Mouse (Mus musculus): ENCODE measurements at regions not wholly inside any gene's neighbourhood (a gene's known extent, or its start where the extent isn't known, plus 50 kb on each side); places are given as distances from the start of the nearest gene placed in this dataset.

DNA sequence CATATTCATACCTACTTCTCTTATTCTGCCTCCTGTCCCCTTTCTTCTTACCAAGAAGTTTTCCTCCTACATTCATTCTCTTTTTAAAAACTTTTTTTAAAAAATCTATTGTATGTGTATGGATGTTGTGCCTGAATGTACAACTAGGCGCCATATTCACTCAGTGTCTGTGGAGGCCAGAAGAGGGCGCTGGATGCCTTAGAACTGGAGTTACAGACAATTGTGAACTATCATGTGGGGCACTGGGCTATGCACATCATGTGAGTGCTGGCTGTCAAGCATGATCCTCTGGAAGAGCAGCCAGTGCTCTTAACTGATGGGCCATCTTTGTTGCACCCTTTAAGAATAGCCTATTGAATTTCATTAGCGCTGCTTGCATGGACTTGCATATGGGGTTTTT, 172.6 kb upstream of the Dapk1 start:
- no peak overlapping the region for H3K27ac ChIP-seq (ENCODE audit: low read length)
- H3K4me3 ChIP-seq (replicated peaks; ENCODE audit: low read length): no peak overlapping the region
- H3K36me3 ChIP-seq (ENCODE audit: control insufficient read depth, insufficient read depth): no peaks in the 10 kb centered on the region
- H3K9ac ChIP-seq (replicated peaks; ENCODE audit: low read depth, low read length): no peak overlapping the region
- no peak overlapping the region for H3K4me2 ChIP-seq (ENCODE audit: low read length)
- H3K4me1 ChIP-seq (replicated peaks; ENCODE audit: control insufficient read depth, insufficient read depth, low read length): 0 out of 2 replicates have a peak, but pooled peaks cover 2% of the 10 kb centered on the region
- WGBS: 71% methylated on average over 3 of the region's 3 CpGs
- ATAC-seq: no peak
- H3K9me3 ChIP-seq (ENCODE audit: control insufficient read depth, low read length): no peaks in the 10 kb centered on the region
- H3K27me3 ChIP-seq (replicated peaks; ENCODE audit: control insufficient read depth, insufficient read depth, low read length): no peaks in the 10 kb centered on the region

DNA sequence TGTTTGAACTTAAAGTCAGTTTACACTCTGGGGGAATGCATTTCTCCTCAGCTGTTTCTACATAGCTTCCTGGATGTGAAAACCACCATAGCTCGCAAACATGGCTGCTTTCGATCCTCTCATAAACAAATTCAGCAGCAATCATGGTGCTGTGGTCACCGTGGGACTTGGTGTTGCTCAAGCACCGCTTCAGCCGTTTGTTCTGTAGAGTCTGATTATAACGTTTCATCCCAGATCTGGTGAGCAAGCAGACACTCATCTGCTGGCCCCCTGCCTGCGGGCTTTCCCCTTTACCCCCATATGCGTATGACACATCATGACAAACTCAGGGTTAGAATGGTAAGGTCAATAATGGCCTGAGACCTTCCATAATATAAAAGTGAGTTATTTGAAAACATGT, 170.3 kb upstream of the Dapk1 start:
- no peak for ATAC-seq
- H3K36me3 ChIP-seq (ENCODE audit: control insufficient read depth, insufficient read depth): no peaks in the 10 kb centered on the region
- no peak overlapping the region for H3K27ac ChIP-seq (ENCODE audit: low read length)
- H3K9me3 ChIP-seq (ENCODE audit: control insufficient read depth, low read length): no peaks in the 10 kb centered on the region
- 93% methylated on average over 8 of the region's 8 CpGs for WGBS
- H3K9ac ChIP-seq (replicated peaks; ENCODE audit: low read depth, low read length): no peak overlapping the region
- H3K4me2 ChIP-seq (ENCODE audit: low read length): no peak overlapping the region
- no peak overlapping the region for H3K4me3 ChIP-seq (replicated peaks; ENCODE audit: low read length)
- no peaks in the 10 kb centered on the region for H3K27me3 ChIP-seq (replicated peaks; ENCODE audit: control insufficient read depth, insufficient read depth, low read length)
- 0 out of 2 replicates have a peak, but pooled peaks cover 2% of the 10 kb centered on the region for H3K4me1 ChIP-seq (replicated peaks; ENCODE audit: control insufficient read depth, insufficient read depth, low read length)

DNA sequence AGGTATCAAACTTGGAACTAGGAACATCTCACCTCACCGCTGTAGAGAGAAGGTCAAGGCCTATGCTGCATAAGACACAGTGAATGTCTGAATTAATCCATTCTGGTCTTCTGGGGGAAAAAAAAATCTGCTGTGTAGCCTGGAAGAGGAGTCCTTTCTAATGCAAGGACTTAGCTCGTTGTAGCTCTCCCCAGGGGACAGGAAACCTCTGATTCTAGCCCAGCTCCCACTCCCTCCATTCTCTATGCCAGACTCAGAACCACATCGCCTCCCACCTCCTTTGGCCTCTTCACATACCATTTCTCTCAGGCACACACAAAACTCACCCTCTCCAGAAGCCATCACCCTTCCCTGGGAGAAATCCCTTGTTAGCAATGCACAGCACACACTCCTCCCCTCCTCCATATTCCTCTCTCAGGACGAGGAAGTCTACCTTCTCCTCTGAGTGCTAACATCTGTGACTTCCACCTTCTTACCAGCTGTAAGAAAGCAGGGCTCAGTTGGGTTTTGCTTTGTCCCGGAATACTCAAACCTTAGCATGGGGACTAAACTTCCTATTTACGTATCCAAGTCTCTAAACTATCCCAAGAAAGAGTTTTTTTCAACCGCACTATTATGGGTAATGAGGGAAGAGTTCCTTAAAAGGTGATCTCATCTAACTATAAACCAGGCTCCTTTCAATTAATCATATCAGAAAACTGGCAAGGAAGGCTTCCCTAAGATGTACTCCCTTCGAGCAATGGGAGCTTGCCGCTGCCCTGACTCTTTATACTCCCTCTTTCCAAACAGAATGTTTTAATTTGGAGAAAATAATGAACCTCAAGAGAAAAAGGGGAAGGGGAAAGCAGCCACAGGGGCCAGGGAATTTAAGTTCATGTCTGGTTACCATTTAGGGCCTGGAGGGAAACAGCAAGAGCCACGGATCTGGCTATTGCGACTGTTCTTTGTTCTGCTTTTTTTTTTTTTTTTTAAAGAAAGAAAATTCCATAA, 167.2 kb upstream of the Dapk1 start:
- Histone ChIP-seq H3K4me3 (replicated peaks; ENCODE audit: low read length) (no peak overlapping the region), H3K9me3 (ENCODE audit: control insufficient read depth, low read length) (no peaks in the 10 kb centered on the region), H3K4me1 (replicated peaks; ENCODE audit: control insufficient read depth, insufficient read depth, low read length) (no peaks in the 10 kb centered on the region), H3K36me3 (ENCODE audit: control insufficient read depth, insufficient read depth) (no peaks in the 10 kb centered on the region), H3K4me2 (ENCODE audit: low read length) (no peak overlapping the region), H3K27me3 (replicated peaks; ENCODE audit: control insufficient read depth, insufficient read depth, low read length) (no peaks in the 10 kb centered on the region), H3K27ac (ENCODE audit: low read length) (no peak overlapping the region), H3K9ac (replicated peaks; ENCODE audit: low read depth, low read length) (no peak overlapping the region)
- 64% methylated on average over 11 of the region's 11 CpGs for WGBS
- ATAC-seq: no peak

DNA sequence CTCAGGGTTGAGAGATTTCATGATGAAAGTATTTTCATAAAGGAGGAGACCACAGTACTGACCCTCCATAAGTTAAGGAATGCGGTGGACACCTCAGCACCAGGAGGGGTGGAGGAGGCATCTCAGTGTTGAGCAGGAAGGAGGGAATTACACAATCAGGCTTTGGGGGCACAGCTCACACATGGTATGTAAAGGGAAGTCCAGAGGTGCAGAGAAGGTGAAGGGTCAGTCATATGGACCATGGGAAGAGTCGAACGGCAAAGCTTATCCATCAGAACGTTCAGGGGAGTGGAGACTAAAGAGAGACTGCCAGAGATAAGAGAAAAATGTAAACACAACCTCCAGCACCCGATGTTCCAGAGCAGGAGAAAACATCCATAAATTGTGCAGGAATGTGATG, 166.4 kb upstream of the Dapk1 start:
- Histone ChIP-seq H3K9me3 (ENCODE audit: control insufficient read depth, low read length) (no peaks in the 10 kb centered on the region), H3K27me3 (replicated peaks; ENCODE audit: control insufficient read depth, insufficient read depth, low read length) (no peaks in the 10 kb centered on the region), H3K27ac (ENCODE audit: low read length) (no peak overlapping the region), H3K4me3 (replicated peaks; ENCODE audit: low read length) (no peak overlapping the region), H3K4me1 (replicated peaks; ENCODE audit: control insufficient read depth, insufficient read depth, low read length) (no peaks in the 10 kb centered on the region), H3K9ac (replicated peaks; ENCODE audit: low read depth, low read length) (no peak overlapping the region), H3K36me3 (ENCODE audit: control insufficient read depth, insufficient read depth) (no peaks in the 10 kb centered on the region), H3K4me2 (ENCODE audit: low read length) (no peak overlapping the region)
- no peak for ATAC-seq
- WGBS: 84% methylated on average over 5 of the region's 5 CpGs

DNA sequence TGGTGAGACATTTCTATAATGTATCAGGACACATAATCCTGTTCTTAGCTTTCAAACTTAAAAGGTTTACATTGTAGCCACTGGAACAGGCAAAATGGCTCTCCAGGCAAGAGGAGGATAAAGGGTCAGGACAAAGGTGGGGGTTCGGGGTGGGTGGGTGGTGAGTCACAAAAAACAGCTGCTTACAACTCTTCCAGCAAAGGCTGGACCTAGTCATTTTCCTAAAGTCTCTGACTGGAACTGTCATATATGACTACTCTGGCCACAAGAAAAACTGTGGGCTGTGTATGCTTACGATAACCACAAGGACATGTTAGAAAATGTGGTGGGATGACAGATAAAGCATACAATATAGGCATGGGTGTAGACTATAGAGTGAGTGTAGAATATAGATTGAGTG, 163.6 kb upstream of the Dapk1 start:
- 92% methylated on average over 2 of the region's 2 CpGs for WGBS
- no peaks in the 10 kb centered on the region for H3K4me1 ChIP-seq (replicated peaks; ENCODE audit: control insufficient read depth, insufficient read depth, low read length)
- no peaks in the 10 kb centered on the region for H3K27me3 ChIP-seq (replicated peaks; ENCODE audit: control insufficient read depth, insufficient read depth, low read length)

GRCm38 (mm10) chr13:60440586-60440985, 161.2 kb upstream of the Dapk1 start:
- WGBS: 61% methylated on average over 3 of the region's 3 CpGs
- Histone ChIP-seq H3K9me3 (ENCODE audit: control insufficient read depth, low read length) (no peaks in the 10 kb centered on the region), H3K4me1 (replicated peaks; ENCODE audit: control insufficient read depth, insufficient read depth, low read length) (no peaks in the 10 kb centered on the region), H3K27me3 (replicated peaks; ENCODE audit: control insufficient read depth, insufficient read depth, low read length) (no peaks in the 10 kb centered on the region), H3K9ac (replicated peaks; ENCODE audit: low read depth, low read length) (no peak overlapping the region), H3K4me2 (ENCODE audit: low read length) (no peak overlapping the region), H3K4me3 (replicated peaks; ENCODE audit: low read length) (no peak overlapping the region), H3K27ac (ENCODE audit: low read length) (no peak overlapping the region), H3K36me3 (ENCODE audit: control insufficient read depth, insufficient read depth) (no peaks in the 10 kb centered on the region)
- ATAC-seq: no peak

More for the DNA sequence above, 163.6 kb upstream of the Dapk1 start:
- Histone ChIP-seq H3K27ac (ENCODE audit: low read length) (no peak overlapping the region), H3K9ac (replicated peaks; ENCODE audit: low read depth, low read length) (no peak overlapping the region), H3K4me3 (replicated peaks; ENCODE audit: low read length) (no peak overlapping the region), H3K36me3 (ENCODE audit: control insufficient read depth, insufficient read depth) (no peaks in the 10 kb centered on the region), H3K4me2 (ENCODE audit: low read length) (no peak overlapping the region), H3K9me3 (ENCODE audit: control insufficient read depth, low read length) (no peaks in the 10 kb centered on the region)
- ATAC-seq: no peak

DNA sequence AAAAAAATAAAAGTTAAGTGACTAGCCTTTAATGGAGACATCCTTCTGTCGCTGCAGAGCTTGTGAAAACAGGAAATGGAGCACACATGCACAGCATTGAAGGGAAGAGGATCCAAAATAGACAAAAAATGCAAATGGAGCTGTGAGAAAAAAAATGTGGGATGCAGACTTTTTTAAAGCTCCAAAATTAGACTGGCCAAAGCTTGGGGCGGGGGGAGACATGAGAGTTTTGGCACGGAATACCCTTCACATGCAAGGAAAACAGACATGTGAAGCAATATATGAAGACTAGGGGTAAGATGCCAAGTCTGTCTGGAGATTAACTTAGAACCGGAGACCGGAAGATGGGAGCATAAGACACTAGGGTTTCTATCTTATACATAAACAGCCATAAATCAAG, 156.6 kb upstream of the Dapk1 start:
- Histone ChIP-seq H3K4me1 (replicated peaks; ENCODE audit: control insufficient read depth, insufficient read depth, low read length) (no peaks in the 10 kb centered on the region), H3K4me2 (ENCODE audit: low read length) (no peak overlapping the region), H3K27me3 (replicated peaks; ENCODE audit: control insufficient read depth, insufficient read depth, low read length) (no peaks in the 10 kb centered on the region), H3K4me3 (replicated peaks; ENCODE audit: low read length) (no peak overlapping the region), H3K9me3 (ENCODE audit: control insufficient read depth, low read length) (no peaks in the 10 kb centered on the region), H3K36me3 (ENCODE audit: control insufficient read depth, insufficient read depth) (no peaks in the 10 kb centered on the region), H3K27ac (ENCODE audit: low read length) (no peak overlapping the region), H3K9ac (replicated peaks; ENCODE audit: low read depth, low read length) (no peak overlapping the region)
- 77% methylated on average over 5 of the region's 5 CpGs for WGBS
- no peak for ATAC-seq

DNA sequence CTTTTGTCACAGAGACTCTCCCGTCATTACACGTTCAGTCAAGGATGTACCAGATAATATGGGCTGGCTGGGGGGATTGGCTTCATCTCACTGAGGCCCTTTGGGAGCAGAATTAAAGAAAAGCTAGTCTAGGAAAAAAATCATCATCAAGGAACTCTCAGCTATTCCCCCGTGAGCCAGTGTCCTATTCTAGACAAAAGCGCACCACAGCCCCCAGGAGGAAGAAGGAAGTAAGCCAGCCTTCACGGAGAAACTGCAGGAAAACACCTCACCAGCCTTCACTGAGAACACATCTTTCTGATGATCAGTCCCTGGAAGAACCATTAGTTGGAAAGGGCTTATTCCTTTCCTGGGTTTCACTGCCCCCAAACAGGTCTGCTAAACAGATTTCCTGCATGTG, 154.8 kb upstream of the Dapk1 start:
- no peak for ATAC-seq
- Histone ChIP-seq H3K27ac (ENCODE audit: low read length) (no peak overlapping the region), H3K9me3 (ENCODE audit: control insufficient read depth, low read length) (no peaks in the 10 kb centered on the region), H3K27me3 (replicated peaks; ENCODE audit: control insufficient read depth, insufficient read depth, low read length) (no peaks in the 10 kb centered on the region), H3K9ac (replicated peaks; ENCODE audit: low read depth, low read length) (no peak overlapping the region), H3K4me3 (replicated peaks; ENCODE audit: low read length) (no peak overlapping the region), H3K4me2 (ENCODE audit: low read length) (no peak overlapping the region), H3K4me1 (replicated peaks; ENCODE audit: control insufficient read depth, insufficient read depth, low read length) (no peaks in the 10 kb centered on the region), H3K36me3 (ENCODE audit: control insufficient read depth, insufficient read depth) (no peaks in the 10 kb centered on the region)
- 64% methylated on average over 5 of the region's 5 CpGs for WGBS

GRCm38 (mm10) chr13:60450721-60451506, 150.8 kb upstream of the Dapk1 start:
- Histone ChIP-seq H3K9me3 (ENCODE audit: control insufficient read depth, low read length) (no peaks in the 10 kb centered on the region), H3K4me2 (ENCODE audit: low read length) (no peak overlapping the region), H3K4me1 (replicated peaks; ENCODE audit: control insufficient read depth, insufficient read depth, low read length) (no peaks in the 10 kb centered on the region), H3K27ac (ENCODE audit: low read length) (no peak overlapping the region), H3K36me3 (ENCODE audit: control insufficient read depth, insufficient read depth) (no peaks in the 10 kb centered on the region), H3K9ac (replicated peaks; ENCODE audit: low read depth, low read length) (no peak overlapping the region), H3K27me3 (replicated peaks; ENCODE audit: control insufficient read depth, insufficient read depth, low read length) (no peaks in the 10 kb centered on the region), H3K4me3 (replicated peaks; ENCODE audit: low read length) (no peak overlapping the region)
- no peak for ATAC-seq
- WGBS: 83% methylated on average over 10 of the region's 10 CpGs

Measured in forebrain, embryonic 16.5 days (tissue).